Mouse (Mus musculus) CD4-positive helper T cell, adult 2 months (primary cell): ENCODE data around the gene Arpp19.

ENCODE experiments used
- DNase-seq: peaks from one replicate; pipeline ENCODE4 v3.0.0-alpha.2; 2012; ENCODE audit warnings: low read depth, missing footprints, low spot score

Arpp19 gene

GRCm38 (mm10) chr9:75037451-75038356 lies at the start of gene Arpp19:
Gene Arpp19 (plus strand): TSS chr9:75037614.
- peak; percentile 87 for DNase-seq

- DNase-seq: no peak
Observed at GRCm38 (mm10) chr9:74988893-74989460, 48.4 kb upstream of the Arpp19 start.

- no peak for DNase-seq
Observed at GRCm38 (mm10) chr9:74989990-74990389, 47.4 kb upstream of the Arpp19 start.

GRCm38 (mm10) chr9:74994611-74995257 lies 42.7 kb upstream of the Arpp19 start:
- DNase-seq: no peak

- no peak for DNase-seq
Observed at GRCm38 (mm10) chr9:74996349-74996748, 41.1 kb upstream of the Arpp19 start.

- no peak for DNase-seq
Observed at GRCm38 (mm10) chr9:74997976-74998375, 39.4 kb upstream of the Arpp19 start.

- no peak for DNase-seq
Observed at GRCm38 (mm10) chr9:75001006-75001405, 36.4 kb upstream of the Arpp19 start.

GRCm38 (mm10) chr9:75001611-75002204 lies 35.7 kb upstream of the Arpp19 start:
- DNase-seq: no peak

- DNase-seq: no peak
Observed at GRCm38 (mm10) chr9:75002262-75002661, 35.2 kb upstream of the Arpp19 start.

- DNase-seq: no peak
Observed at GRCm38 (mm10) chr9:75004203-75004602, 33.2 kb upstream of the Arpp19 start.

GRCm38 (mm10) chr9:75016591-75016990 lies 20.8 kb upstream of the Arpp19 start:
- no peak for DNase-seq

GRCm38 (mm10) chr9:75019181-75019580 lies 18.2 kb upstream of the Arpp19 start:
- no peak for DNase-seq

- no peak for DNase-seq
Observed at GRCm38 (mm10) chr9:75019592-75019991, 17.8 kb upstream of the Arpp19 start.

GRCm38 (mm10) chr9:75020561-75020960 lies 16.9 kb upstream of the Arpp19 start:
- DNase-seq: no peak

GRCm38 (mm10) chr9:75022546-75022945 lies 14.9 kb upstream of the Arpp19 start:
- no peak for DNase-seq

- no peak for DNase-seq
Observed at GRCm38 (mm10) chr9:75023150-75023894, 14.1 kb upstream of the Arpp19 start.

GRCm38 (mm10) chr9:75024089-75024488 lies 13.3 kb upstream of the Arpp19 start:
- no peak for DNase-seq

GRCm38 (mm10) chr9:75025689-75026088 lies 11.7 kb upstream of the Arpp19 start:
- DNase-seq: peak; percentile 28

GRCm38 (mm10) chr9:75032408-75032807 lies 5.0 kb upstream of the Arpp19 start:
- no peak for DNase-seq

- peak; percentile 38 for DNase-seq
Observed at GRCm38 (mm10) chr9:75033141-75033540, 4.3 kb upstream of the Arpp19 start.

- DNase-seq: no peak
Observed at GRCm38 (mm10) chr9:75034691-75035090, 2.7 kb upstream of the Arpp19 start.
